Mouse (Mus musculus): ENCODE results near the gene Capn1.
A peak's percentile ranks its signal among the peaks of the same experiment; 100 is the strongest.
"Not testable (repeated sequence)": the region's sequence is repeated elsewhere in the genome, so short reads cannot be mapped to it uniquely, and the experiment has no call there.

Capn1 gene

DNA sequence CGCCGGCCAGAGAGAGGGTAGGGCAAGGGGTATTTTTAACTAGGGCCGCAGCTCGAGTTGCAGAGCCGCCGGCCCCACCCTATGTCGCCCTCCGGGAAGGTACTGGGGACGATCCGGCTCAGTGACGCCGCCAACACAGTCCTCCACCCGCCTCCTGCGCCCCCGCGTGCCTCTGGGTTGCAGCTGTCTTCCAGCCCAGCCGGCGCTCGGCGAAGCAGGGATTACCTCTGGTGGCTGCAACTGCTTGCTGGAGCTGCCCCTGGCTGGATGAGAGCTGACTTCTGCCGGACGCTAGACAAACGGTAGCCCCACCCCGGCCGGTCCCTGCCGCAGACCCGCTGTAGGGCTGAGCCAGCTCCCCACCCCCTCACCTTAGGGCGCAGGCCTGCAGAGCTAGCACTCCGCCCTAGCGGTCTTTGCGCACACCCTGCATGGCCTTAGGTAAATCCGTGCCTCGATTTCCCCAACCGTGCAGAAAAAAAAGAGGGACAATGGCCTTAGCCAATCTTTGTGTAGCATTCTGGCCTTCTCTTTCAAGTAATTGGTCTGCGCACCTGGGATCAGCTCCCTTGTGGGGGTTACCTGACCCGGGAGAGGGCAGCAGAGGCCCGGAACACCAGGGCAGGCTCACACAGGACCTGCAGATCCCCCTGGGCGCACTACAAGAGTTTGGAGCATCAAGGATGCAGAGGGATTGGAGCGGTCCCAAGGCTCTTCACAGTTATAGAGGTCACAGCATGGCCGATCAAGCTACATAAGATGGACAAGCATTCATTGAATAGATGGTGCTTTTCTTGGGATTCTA is at the start of gene Capn1:
Gene Capn1, minus strand, starts transcription at position 387 of the 805 bp plus-strand sequence.
- no peak for DNase-seq (ENCODE audit: low spot score)

DNA sequence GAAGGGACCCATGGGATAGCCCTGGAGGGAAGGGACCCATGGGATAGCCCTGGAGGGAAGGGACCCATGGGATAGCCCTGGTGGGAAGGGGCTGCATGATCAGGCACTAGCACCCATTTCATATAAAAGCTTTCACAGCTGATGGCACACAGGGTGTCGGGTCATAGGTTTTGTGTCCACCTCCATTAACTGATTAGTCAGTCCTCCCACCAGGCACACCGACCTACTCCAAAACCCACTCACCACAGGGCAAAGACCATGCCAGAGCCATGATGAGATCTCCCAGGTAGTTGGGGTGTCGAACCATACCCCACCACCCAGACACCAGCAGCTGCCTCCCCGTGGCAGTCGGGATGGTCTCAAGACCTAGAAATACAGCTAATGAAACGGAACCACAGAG is 47.4 kb upstream of the Capn1 start:
- no peak for DNase-seq (ENCODE audit: low spot score)

GRCm38 (mm10) chr19:6062418-6062817 is 46.7 kb upstream of the Capn1 start:
- DNase-seq (ENCODE audit: low spot score) = no peak

GRCm38 (mm10) chr19:6061641-6062302 is 46.1 kb upstream of the Capn1 start:
- DNase-seq (ENCODE audit: low spot score) = no peak

DNA sequence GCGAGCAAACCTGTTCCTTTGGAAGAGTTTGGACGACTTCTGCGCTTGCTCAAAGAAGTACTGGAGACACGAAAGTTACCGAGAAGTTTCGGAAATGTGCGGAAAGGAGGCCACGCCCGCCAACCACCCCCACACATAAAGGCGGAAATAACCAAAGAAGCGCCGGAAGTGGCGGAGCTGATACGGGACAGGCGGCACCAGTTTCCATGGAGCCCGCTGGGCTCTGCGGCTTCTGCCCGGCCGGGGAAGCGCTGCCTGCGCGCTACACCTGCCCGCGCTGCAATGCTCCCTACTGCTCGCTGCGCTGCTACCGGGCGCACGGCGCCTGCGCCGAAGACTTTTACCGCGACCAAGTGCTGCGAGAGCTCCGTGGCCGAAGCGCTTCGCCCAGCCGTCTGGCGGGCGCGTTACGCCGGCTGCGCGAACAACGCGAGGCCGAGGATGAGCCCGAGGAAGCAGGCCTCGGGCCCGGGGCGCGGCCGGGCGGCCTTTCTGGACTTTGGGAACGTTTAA is 45.4 kb upstream of the Capn1 start, which contains the start of gene Znhit2:
Gene Znhit2, plus strand, starts transcription at position 172 of the 513 bp plus-strand sequence.
- peak; percentile 85 for DNase-seq (ENCODE audit: low spot score)

- no peak for DNase-seq (ENCODE audit: low spot score)
Measured at GRCm38 (mm10) chr19:6058966-6059365, 43.3 kb upstream of the Capn1 start.

DNA sequence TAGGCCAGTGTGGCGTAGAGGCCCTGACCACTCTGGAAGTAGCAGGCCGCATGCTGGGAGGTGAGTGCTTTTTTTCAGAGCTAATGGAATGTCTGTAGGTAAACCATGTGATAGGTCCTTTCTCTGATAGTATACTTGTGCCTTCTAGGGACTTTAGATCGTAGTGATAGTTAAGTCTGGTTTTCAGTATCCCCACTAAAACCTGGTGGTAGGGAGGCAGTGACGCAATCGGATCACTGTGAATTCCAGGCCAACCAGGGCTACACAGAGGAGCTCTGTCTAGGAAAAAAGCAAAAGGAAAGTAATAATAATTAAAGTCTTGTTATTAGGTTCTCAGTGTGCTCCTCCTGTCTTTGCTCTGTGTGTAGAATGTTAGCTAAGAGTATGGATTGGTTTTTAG is 42.8 kb upstream of the Capn1 start:
- no peak for DNase-seq (ENCODE audit: low spot score)

DNA sequence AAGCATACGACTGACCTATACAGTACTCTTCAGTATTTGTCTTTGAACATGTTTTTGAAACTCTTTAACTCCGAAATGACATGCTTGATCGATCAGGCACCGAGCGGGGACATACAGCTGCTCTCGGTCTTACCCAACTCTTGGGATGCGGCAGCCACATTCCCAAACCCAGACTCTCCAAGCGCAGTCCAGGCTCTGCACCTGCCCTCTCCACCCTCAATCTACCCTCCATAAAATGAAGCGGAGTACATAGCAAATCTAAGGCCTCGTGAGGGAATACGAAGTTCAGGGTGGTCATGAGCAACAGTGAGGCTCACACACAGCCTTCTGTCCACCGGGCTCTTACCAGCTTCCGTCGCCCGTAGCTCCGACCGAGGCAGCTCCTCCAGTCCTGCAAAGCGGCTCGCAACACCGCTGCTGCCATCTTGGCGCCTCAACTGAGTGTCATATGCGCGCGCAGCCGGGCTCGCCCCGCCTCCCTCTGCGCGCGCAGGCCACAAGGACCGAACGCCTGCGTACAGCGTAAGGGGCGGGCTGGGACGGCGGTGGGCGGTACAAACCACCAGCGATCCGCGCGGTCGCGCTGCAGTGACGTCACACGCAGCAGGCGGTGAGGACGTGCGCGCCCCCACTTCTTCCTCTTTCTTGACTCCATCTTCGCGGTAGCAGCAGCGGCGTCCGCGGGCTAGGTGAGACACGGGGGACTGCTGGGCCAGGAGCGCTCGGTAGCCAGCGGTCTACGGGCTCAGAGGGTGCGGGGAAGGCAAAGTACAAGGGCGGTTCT is 41.8 kb upstream of the Capn1 start, which contains the start of the genes Mrpl49 and Fau:
Gene Mrpl49, minus strand, starts transcription at position 473 of the 784 bp plus-strand sequence.
Gene Fau, plus strand, starts transcription at position 532 of the 784 bp plus-strand sequence.
- peak; percentile 87 for DNase-seq (ENCODE audit: low spot score)

- DNase-seq (ENCODE audit: low spot score) = no peak
Measured at GRCm38 (mm10) chr19:6056696-6057095, 41.0 kb upstream of the Capn1 start.

GRCm38 (mm10) chr19:6054296-6054695 is 38.6 kb upstream of the Capn1 start:
- no peak for DNase-seq (ENCODE audit: low spot score)

DNA sequence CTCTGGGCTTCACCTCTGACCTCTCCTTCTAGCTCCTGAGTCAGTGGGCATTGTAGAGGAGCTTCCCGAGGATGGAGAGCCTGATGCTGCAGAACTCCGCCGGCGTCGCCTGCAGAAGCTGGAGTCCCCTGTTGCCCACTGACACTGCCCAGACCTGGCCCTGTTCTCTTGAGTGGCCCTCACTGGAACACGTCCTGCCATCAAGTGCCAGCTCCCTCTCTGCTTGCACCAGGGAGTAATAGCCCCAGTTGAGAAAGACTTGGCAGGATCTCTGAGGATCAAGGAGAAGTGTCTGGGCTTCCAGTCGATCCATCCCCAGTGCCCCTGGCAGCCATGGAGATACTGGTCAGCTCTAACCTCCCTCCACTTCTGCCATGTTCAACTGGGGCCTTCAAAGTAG is 36.8 kb upstream of the Capn1 start:
- no peak for DNase-seq (ENCODE audit: low spot score)

DNA sequence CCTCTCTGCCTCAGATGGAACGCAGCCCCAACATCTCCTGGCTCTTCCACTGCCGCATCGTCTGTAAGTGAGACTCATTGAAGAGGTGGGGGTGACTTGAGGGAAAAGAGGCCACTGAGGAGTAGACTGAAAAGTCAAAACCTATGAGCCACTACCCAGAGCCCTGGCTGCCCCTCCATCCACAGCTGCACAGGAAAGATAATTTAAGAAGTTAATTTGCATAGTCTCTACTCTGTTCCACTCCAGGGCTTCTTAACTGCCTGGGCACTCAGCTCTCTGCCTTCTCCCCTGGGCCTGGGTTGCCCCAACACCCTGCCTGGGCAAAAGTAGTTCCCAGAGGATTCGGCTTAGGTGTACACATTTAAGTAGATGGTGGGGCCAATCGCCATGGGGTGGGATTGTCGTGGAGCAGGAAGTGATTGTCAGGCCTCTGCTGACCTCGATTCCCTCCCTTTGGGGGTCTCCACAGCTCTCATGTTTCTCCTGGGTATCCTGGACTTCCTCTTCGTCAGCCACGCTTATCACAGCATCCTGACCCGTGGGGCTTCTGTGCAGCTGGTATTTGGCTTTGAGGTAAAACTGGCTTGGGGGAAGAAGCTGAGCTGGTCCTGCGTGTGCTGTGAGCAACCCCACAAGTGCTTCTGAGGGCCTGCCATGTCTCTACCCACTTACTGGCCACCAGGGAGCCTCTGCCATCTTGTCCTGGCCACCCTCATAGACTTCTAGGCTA is 33.1 kb upstream of the Capn1 start:
- no peak for DNase-seq (ENCODE audit: low spot score)

DNA sequence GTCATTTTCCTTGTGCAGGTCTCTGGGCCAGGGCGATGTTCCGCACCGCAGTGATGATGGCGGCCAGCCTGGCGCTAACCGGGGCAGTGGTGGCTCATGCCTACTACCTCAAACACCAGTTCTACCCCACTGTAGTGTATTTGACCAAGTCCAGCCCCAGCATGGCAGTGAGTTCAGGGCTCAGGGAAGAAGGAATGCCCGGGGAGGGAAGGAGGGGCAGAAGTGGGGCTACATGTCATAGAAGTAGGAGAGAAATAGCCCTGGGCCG is 32.1 kb upstream of the Capn1 start:
- no peak for DNase-seq (ENCODE audit: low spot score)

DNA sequence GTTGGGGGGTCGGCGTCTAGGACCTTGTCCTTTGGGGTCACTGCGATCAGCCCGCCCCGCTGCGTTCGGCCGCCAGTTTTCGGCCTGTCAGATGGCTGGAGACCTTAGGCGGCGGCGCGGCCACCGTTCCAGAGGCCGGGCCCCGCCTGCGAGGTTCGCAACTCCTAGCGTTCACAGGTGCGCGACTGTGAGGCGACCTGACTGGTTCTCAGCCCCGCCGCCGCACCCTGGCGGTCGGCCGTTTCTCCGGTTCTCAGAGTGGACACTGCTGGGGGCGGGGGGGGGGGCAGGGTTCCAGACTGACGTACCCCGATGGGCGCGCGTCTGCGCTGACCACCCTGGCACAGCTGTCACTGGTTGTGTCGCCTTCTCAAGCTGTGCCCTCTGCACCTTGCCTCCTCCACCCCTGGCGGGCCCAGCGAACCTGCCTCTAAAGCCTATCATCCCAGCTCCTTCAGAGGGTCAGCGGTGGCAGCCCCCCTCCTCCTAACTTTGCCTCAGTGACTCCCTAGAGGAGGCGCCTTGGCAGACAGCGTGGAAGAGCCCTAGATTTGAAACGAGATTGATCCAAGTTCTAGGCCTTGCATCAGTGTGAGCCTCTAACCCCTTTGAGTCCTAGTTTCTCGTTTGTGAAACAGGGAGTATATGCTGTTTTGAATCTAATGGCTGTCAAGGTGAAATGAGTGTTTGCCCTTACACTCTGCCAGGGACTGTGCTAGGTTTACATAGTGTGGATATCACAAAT is 31.6 kb upstream of the Capn1 start:
- DNase-seq (ENCODE audit: low spot score) = no peak

GRCm38 (mm10) chr19:6046294-6047153 is 30.8 kb upstream of the Capn1 start, which contains the start of gene Syvn1:
Gene Syvn1, plus strand, starts transcription at chr19:6046576.
- DNase-seq (ENCODE audit: low spot score) = peak; percentile 89

- no peak for DNase-seq (ENCODE audit: low spot score)
Measured at GRCm38 (mm10) chr19:6045366-6046293, 29.9 kb upstream of the Capn1 start.

GRCm38 (mm10) chr19:6044102-6044501 is 28.4 kb upstream of the Capn1 start:
- not testable (repeated sequence) for DNase-seq (ENCODE audit: low spot score)

GRCm38 (mm10) chr19:6042293-6042692 is 26.6 kb upstream of the Capn1 start:
- no peak for DNase-seq (ENCODE audit: low spot score)

DNA sequence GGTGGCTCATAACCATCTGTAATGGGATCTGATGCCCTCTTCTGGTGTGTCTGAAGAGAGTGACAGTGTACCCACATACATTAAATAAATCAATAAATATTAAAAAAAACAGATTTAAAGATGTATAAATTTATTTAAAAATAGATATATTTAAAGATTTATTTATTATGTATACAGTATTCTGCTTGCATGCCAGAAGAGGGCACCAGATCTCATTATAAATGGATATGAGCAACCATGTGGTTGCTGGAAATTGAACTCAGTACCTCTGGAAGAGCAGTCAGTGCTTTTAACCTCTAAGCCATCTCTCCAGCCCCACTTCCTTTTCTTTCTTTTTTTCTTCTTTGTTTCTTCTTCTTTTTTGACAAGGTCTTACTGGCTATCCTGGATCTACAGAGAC is 24.3 kb upstream of the Capn1 start:
- no peak for DNase-seq (ENCODE audit: low spot score)
